Mouse (Mus musculus): ENCODE results near the gene Sowahd. TPM values are rescaled to one million over a fixed set of nuclear protein-coding genes. Genes with fewer than 3 reads are reported as not detected.
"Not testable (repeated sequence)": the region's sequence is repeated elsewhere in the genome, so short reads cannot be mapped to it uniquely, and the experiment has no call there.

The Sowahd gene
- not detected for total RNA-seq (2021)
- long read RNA-seq, experiment 1, result 0 reads
- long read RNA-seq, experiment 2, result 0 reads

- no peak for DNase-seq (ENCODE audit: low spot score)
Observed at GRCm38 (mm10) chrX:37048066-37048889, at the start of gene Sowahd. Gene Sowahd (plus strand): TSS chrX:37048845.

- DNase-seq (ENCODE audit: low spot score), result no peak
Observed at GRCm38 (mm10) chrX:37013870-37014269, 34.8 kb upstream of the Sowahd start.

DNA sequence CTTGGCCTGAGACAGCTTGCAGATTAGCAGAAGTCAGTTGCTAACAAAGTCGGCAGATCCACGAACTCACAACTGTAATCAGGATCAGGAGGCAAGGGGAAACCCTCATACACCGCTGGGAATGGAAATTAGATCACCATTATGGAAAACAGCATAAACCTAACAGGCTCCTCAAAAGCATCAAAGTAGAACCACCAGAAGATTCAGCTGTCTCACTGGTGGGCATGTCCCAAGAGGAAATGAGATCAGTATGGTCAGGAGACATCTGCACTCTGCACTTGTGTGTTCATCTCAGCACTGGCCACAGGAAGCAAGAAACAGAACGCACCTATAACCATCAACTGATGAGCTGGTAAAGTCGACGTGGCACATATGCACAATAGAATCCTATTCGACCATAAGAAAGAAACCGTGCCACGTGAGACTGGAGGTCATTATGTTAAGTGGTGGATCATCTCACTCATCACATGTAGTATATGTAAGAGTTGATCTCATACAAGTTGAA, 30.4 kb upstream of the Sowahd start:
- DNase-seq (ENCODE audit: low spot score), result no peak

DNA sequence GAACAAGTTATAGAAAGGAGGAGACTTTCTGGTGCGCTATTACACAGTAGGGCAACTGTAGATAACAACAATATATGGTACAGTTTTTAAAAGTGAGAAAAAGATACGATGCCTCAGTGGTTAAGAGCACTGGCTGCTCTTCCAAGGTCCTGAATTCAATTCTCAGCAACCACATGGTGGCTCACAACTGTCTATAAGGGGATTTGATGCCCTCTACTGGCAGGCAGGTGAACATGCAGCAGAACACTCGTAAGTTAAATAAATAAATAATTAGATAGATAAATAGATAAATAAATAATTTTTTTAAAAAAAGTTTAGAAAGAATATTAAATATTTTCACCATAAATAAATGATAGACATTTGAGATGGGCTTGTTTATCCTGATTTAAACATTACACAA, 29.6 kb upstream of the Sowahd start:
- DNase-seq (ENCODE audit: low spot score), result no peak

DNA sequence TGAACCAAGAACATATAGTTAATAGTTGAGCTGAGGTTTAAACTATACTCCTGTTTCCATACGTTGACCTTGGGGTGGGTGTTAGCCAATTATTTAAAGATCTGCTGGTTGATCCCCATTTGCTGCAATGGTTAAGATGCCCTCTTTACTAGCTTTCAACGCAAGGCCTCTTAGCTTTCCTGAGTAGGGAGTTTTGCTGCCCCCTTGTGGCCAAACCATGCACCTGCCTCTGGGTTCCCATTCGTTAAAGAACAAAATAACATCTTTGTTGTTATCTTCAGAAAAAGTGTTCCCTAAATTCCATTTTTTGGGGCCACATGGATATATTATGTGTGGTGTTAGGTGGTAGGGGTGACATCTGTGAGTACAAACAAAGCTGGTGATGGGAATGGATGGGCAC, 26.0 kb upstream of the Sowahd start:
- DNase-seq (ENCODE audit: low spot score), result peak; percentile 44

GRCm38 (mm10) chrX:37023652-37024309, 24.9 kb upstream of the Sowahd start:
- DNase-seq (ENCODE audit: low spot score), result no peak

GRCm38 (mm10) chrX:37028378-37028777, 20.3 kb upstream of the Sowahd start:
- DNase-seq (ENCODE audit: low spot score), result peak; percentile 9

- peak; percentile 17 for DNase-seq (ENCODE audit: low spot score)
Observed at GRCm38 (mm10) chrX:37042726-37043125, 5.9 kb upstream of the Sowahd start.

DNA sequence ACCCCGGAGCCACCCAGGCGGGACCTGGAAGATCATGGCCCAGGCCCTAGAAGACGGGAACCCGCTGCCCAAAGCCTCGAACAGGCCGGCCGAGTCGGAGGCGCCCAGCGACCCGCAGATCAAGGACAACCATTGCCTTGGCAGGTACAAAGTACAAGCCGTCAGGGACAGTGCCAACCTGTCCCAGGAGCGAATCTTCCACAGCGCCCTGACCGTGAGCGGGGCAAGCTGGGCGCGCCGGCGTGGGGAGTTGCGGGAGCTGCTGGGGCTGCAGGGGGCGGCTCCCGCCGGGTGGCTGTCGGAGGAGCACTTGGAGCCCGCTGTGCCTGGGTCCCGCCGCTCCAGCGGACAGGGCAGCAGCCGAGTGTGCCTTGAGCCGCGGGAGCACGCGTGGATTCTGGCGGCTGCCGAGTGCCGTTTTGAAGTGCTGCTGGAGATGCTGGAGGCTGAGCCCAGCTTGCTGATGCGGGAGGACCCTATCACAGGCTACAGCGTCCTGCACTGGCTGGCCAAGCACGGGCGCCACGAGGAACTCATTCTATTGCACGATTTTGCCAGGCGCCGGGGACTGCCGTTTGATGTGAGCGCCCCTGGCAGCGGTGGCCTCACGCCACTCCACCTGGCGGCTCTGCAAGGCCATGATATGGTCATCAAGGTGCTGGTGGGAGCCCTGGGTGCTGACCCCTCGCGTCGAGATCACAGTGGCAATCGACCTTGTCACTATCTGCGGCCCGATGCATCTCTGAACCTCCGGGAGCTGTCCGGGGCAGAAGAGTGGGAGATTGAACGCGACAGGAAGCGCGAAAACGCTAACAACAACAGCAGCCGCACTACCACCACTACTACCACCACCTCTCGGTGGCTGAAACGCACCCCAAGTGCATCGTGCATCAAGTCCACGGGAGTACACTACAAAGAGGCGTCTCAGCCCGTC, 512 bp downstream of the Sowahd start:
- DNase-seq (ENCODE audit: low spot score), result no peak

DNA sequence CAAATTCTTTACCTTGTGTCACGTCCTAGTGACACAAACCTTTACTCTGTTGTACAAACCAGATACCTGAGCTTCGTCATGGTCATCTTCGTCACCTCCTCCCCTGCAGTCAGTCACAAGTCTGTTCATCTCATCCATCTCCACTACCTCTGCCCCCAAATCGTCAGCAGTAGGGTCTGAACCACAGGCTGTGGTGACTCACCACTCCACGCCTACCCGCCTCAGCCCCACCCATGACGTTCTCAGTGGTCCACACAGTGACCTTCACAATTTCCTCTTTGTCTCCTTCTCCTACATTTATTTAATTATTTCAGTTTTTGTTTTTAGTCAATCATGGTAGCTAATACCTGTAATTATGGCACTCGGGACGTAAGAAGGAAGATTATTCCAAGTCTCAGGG, 15.3 kb downstream of the Sowahd start:
- no peak for DNase-seq (ENCODE audit: low spot score)

DNA sequence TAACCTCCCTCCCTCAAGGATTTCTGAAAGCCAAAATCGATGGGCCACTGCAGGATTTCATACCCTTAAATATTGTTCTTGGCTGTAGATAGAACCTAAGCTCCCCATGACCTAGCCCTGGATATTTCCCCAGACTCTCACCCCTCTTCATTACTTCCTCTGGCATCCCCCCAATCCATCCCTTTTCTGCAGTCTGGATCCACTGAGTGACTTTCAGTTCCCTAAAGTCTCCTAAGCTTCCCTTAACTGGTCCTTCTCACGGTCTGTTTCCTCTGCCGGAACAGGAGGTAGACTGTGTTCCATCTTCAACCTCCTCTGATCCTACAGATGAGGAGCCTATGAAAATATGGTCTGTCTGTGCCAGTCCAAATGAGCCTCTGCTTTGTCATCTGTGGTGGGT, 18.7 kb downstream of the Sowahd start:
- no peak for DNase-seq (ENCODE audit: low spot score)

GRCm38 (mm10) chrX:37068766-37069165, 20.1 kb downstream of the Sowahd start:
- DNase-seq (ENCODE audit: low spot score), result no peak

GRCm38 (mm10) chrX:37074262-37074892, 25.7 kb downstream of the Sowahd start:
- DNase-seq (ENCODE audit: low spot score), result peak; percentile 15

DNA sequence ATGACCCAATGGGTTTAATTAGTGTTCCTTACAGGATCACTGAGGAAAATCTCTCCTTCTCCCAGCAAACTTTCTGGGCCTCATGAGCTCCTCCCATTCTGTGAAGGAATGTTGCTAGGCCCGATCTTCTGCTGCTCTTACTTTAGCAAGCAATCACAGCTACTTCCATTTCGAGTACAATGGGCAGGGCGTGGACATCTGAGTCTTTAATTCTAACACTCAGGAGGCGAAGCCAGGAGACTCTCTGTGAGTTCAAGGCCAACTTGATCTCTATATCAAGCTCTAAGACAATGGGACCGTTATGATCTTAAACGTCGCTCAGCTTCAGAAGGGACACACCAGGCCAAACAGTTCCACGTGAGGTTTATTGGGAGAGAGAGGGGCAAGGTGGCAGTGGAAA, 28.0 kb downstream of the Sowahd start:
- no peak for DNase-seq (ENCODE audit: low spot score)

GRCm38 (mm10) chrX:37080345-37080744, 31.7 kb downstream of the Sowahd start:
- DNase-seq (ENCODE audit: low spot score), result not testable (repeated sequence)

DNA sequence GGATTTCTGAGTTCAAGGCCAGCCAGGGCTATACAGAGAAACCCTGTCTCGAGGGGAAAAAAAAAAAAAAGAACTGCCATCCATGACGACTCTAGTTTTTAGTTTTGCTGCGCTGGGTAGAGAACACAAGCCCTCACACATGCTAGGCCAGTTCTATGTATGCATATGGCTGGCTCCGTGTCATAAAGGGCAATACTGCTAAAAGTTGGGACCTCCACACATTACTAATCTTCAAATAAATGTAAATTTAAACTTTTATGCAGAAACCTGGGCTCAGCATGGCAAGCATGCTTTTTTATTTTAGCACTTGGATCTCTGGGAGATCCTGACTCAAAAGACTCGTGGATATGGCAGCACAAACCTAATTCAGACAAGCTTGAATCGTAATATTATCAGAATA, 32.5 kb downstream of the Sowahd start:
- DNase-seq (ENCODE audit: low spot score), result no peak

GRCm38 (mm10) chrX:37084318-37084926, 35.8 kb downstream of the Sowahd start:
- DNase-seq (ENCODE audit: low spot score), result peak; percentile 2

DNA sequence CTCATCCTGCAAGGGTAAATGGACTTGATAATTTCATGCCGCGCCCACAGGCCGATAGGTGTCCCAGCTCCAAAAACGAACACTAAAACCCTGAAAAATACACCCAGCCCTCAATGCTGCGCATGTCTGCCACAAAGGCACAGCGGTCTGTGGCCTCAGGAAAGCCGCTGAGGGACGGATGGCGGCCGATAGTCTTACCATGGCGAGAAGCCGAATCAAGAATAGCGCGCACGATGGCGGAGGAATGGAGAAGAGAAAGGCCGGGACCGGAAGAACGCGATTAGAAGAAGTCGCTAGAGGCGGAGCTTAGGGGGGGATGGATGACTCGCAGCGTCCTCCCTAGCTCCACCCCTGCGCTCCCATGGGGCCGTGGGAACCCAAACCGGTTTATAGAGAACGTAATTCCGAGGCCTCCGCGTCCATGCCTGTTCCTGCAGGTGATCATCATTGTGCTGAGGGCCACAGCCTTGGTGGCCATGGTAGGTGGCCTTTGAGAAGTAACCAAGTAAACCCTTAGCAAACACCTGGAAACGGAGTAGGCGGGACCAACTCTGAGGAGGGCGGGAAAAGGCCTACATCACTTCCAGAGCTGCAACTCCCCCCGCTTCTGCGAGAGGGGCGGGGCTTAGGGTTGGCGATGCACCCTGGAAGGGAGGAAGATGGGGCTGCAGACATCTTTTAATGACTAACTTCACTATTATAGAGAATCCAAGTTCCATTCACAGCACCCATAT, 36.4 kb downstream of the Sowahd start, which contains the start of gene Rpl39:
TSS of gene Rpl39 (minus strand) at position 476 of the 734 bp plus-strand sequence.
- peak; percentile 89 for DNase-seq (ENCODE audit: low spot score)

GRCm38 (mm10) chrX:37085665-37086064, 37.0 kb downstream of the Sowahd start:
- DNase-seq (ENCODE audit: low spot score), result no peak

DNA sequence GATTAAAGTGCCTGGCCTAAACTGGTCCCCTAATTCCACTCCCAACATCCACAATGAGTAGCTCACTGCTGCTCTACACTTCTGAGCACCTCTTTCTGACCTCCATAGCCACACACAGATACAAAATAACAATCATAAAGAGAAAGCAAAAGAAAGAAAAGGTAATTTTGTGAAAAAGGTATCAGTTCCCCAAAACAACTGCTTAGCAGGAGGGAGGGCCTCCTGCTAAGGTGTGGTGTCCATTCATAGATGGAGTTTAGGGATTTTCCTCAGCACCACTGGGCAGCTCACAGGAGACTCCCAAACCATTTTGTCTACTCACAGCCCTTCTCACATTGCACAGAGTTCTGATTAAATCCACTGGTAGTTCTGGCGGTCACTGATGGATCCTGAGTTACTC, 40.1 kb downstream of the Sowahd start:
- DNase-seq (ENCODE audit: low spot score), result no peak
